Mouse (Mus musculus) erythroblast, embryonic 14.5 days (primary cell): Measurements from ENCODE around the gene Soga1.

Experiments used
- GATA1 ChIP-seq: IDR thresholded peaks from 2 replicates; pipeline ENCODE4 v1.6.1; 2012; ENCODE audit warnings: low read length, inconsistent platforms, mixed read lengths
- TAL1 ChIP-seq: IDR thresholded peaks from 3 replicates; pipeline ENCODE4 v1.6.1; 2012; ENCODE audit warnings: low read length, inconsistent platforms, mixed read lengths

DNA sequence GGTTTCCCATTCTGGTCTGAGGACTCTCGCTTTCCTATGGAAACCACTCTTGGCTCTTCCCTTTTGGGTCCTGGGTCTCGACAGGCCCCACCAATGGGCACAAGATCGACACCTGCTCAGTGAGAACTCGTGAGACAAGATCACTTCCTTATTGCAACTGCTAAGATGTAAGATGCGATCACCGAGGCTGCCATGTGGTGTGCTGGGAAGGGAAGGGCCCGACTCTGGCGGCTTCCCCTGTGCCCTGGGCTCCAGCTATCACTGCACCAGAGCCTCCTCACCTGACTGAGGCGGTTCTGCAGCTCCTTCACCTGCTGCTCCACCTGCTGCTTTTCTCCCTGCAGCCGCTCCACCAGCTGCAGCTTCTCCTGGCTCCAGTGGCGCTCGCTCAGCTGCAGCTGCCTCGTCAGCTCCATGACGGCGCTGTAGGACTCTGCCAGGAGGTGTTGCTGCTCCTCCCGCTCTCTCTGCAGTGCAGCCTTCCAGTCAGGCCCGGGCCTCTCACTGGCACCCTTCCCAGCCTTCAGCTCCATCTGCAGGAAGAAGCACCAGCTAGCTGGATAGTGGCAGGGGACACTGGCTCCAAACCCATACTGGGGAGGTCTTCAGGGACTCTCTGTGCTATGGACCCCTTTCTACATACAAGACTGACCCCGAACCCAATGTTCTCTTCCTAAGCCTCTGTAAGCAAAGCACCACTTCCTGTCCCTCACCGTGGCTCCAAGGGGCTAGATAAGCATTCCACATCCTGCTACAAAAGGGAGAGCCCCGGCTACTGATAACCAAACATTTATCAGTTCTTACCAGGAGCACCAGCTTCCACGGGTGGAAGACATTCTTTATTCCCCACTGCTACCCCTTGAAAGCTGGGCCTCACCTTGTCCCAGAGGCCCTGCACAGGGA lies 51.7 kb downstream of the Soga1 start:
- TF ChIP-seq GATA1 (peak; percentile 68), TAL1 (peak; percentile 58; the same call in 2 of the 3 replicates)
